Mouse (Mus musculus): ENCODE results near the gene Dph5. TPM values are rescaled to one million over a fixed set of nuclear protein-coding genes. Genes with fewer than 3 reads are reported as not detected.
A peak's percentile ranks its signal among the peaks of the same experiment; 100 is the strongest.
"Not testable (repeated sequence)": the region's sequence is repeated elsewhere in the genome, so short reads cannot be mapped to it uniquely, and the experiment has no call there.

The Dph5 gene
- total RNA-seq, 4 experiments from 2014 or later = 13.5 to 14.0 (median 13.9) TPM

DNA sequence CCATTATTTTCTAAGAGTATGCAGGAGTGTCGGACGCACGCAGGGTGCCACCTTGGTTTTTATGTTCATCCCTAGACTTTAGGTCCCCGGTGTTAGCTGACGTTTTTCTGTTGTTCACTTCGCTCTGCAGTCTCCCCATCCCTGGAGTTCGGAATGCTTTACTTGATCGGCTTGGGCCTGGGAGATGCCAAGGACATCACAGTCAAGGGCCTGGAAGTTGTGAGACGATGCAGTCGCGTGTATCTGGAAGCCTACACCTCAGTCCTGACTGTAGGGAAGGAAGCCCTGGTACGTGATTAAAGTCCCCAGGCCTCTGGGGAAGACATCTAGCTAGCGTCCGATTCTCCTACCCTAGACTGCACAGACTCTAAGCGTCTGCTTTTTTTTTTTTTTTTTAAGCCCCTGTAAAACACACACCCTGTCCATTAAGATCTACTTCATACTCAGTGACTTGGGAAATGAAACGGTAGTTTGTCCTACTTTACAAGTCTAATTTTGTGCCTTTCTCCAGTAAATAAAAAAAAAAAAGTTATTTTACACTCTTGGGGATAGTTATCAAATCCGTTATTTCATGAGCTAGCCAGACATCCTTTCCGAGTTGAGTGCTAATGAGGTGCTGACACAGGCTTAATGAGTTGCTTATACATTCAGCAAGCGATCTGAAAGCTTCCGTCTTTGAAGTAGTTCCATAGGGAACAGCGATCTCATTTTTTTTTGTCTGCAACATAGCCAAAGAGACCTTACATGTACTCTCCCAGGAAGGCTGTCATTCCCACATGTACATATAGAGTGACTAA is 871 bp downstream of the Dph5 start:
- no peak for DNase-seq (ENCODE audit: low spot score in 2 of 2)

DNA sequence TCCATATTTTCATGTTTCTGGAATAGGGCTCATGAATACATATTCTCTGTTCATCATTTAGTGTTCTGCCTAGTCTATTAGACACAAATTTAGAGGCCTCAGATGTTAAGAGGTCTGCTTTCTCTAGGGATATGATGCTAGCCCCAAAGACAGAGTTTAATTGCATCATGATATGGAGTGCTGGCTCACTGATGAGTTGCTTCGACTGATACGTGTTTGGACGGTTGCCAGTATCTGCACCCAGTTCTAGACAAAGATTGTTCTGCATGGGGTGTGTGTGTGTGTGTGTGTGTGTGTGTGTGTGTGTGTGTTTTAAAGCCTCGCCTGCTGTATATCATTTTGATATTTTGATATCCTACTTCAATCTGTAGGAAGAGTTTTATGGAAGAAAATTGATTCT is 4.7 kb downstream of the Dph5 start:
- no peak for DNase-seq (ENCODE audit: low spot score in 2 of 2)

DNA sequence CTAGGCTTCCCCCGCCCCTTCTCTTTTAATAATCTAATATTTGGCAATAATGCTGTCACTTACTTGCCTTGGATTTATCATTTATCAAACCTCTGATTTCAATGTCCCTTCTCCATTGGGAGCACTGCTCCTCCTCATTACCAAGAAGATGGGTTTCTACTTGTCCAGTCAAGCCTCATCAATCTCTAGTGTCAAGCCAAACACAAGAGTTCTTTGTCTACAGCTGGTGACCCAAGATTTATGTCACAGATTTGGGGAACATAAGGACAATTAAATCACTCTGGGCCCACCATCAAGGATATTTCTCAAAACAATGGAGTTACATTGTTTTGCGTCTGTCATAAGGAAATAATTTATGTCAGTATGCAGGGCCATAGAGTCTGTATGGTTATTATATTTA is 5.5 kb downstream of the Dph5 start:
- no peak for DNase-seq (ENCODE audit: low spot score in 2 of 2)

DNA sequence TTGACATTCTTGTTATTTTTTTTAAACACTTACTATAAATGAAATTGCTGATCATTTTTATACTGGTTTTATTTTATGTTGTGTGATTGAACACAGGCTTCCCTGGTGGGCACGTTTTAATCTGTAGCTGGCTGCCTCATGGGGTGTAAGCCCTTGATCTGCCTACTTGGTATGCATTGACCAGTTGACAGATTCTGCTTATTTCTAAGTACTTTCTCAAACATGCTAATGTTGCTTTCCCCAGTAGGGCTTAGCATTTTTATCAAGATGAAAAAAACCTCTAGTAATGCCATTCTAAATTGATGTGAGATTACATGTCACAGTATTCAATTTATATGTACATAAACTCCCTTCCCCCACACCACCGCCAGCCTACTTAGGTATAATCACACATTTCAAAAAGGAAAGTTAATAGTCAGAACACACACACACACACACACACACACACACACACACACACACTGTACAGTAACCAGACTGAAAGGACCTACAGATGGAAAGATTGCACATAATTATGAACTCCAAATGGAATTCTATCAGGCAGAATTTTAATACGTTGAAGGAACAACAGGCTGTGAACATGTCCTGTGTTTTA is 10.8 kb downstream of the Dph5 start:
- DNase-seq (ENCODE audit: low spot score in 2 of 2) = no peak

DNA sequence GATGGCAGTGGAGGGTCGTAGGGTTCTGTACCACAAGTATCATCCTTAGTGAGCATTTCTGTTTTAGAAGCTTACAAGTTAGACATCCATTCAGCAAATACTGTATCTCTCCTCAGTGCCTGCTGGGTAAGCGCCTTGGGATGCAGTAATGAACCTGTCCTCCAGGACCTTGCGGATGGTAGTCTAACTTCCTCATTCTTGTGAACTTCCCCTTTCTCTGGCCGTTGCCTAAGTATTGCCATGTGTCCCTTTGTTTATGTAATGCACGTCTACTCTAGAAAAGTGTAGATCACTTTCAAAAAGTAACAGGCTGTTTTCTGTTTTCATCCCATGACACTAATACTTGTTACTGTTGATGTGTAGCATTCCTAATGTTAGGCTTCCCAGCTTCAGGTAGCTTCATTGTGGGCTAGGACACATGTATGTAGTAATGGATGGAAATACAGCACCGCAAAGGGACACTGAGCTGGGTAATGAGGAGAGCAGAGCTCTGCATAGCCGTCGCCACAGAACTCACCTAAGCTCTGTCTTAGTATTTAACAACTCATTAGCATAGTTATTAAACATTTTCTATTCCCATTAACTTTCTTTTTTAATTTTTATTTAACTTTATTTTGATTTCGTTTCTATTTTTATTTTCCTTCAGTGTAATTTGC is 14.8 kb downstream of the Dph5 start:
- no peak for DNase-seq (ENCODE audit: low spot score in 2 of 2)

DNA sequence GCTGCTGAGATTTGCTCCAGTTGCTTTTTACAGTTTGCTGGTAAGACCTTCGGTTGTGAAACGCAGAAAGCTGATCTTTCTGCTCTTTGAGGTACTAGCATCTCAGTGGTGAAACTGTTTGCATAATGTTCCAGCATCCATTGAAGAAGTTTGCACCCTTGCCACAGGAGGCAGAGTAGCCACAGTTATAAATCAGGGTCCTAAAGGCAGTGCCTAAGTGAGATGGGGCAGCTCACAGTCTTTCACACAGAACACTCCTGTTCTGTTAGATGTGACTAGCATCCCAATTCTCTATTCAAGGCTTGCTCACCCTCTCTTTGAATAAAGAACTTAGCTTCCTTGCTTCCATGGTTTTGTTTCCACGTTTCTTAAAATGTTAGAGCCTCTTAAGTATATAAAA is 17.4 kb downstream of the Dph5 start:
- no peak for DNase-seq (ENCODE audit: low spot score in 2 of 2)

DNA sequence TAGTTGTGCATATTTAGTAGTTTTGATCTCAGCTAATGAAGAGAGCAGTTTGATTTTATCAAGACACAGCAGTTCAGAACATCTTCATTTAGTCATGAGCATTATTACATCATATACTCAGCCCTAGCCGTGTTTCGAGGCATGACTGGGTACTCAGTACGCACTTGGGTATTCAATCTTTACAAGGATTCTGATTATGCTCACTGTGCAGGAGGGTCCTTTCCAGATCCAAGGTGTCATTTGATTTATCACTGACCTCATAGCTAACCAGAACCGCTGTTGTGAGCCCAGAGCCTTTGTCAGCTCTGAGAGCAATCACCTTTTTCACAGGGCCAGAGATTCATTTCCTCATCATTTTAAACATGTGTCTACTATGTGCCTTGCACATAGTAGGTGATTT is 17.9 kb downstream of the Dph5 start:
- DNase-seq (ENCODE audit: low spot score in 2 of 2) = no peak

DNA sequence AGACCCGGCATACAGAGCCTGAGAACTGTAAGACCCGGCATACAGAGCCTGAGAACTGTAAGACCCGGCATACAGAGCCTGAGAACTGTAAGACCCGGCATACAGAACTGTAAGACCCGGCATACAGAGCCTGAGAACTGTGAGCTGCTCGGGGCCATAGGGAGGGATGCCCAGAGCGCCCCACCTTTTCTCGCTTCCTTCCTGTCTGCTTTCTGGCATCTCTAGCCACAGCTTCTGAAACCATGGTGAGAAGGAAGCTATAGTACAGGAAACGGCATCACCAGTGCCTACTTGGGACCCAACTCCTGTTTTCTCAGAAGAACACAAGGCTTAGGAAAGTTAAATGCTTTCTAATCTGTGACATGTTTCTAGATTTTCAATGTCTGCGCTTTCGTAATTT is 19.8 kb downstream of the Dph5 start:
- DNase-seq (ENCODE audit: low spot score in 2 of 2) = not testable (repeated sequence)

DNA sequence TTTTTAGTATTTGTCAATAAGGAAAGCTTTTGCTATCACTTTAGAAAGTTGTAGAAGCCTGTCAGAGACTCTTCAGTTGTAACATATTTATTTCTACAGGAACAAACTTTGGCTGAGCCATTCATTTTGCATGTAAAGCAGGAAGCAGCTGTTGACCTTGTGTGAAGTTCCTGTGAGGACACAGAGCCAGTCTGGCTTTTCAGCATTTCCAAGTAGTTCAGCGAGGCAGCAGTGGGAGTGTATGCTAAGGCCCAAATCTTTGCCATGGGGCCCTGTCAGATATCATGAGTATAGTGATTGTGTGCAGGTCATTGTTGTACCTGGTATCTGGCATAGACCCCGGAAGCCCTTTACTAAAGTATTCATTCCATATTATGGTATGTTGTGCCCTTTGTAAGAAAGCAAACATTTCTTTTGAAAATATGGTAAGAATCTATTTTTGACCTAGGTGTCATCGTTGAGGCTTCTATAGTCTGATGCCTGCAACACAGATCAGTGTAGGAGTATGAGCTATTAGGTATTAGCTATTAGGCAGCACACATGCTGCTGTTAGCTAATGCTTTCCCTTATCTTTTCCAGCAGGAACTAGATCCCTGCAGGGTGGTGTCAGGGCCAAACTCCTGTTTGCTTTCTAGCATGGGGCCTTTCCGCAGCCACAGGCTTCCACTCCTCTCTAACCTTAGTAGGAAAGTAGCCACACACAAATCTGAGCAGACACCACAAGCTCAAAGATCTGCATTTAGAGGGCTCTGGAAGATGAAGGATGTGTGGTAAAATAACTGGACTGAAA is 37.0 kb downstream of the Dph5 start:
- DNase-seq (ENCODE audit: low spot score in 2 of 2) = no peak

DNA sequence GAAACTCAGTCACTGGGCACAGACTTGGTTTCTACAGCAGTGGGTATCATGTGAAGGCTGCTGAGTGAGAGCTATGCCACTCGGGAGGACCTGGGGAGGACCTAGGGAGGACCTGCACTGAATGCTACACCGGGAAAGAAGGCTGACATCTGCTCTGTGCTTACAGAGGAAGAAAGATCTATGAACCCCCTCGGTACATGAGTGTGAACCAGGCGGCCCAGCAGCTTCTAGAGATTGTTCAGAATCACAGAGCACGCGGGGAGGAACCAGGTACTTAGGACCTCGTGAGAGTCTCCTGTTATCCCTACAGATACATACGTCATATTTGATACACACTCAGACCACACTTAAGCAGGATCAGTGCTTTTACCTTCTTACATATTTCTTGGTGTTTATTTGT is 38.9 kb downstream of the Dph5 start:
- no peak for DNase-seq (ENCODE audit: low spot score in 2 of 2)

DNA sequence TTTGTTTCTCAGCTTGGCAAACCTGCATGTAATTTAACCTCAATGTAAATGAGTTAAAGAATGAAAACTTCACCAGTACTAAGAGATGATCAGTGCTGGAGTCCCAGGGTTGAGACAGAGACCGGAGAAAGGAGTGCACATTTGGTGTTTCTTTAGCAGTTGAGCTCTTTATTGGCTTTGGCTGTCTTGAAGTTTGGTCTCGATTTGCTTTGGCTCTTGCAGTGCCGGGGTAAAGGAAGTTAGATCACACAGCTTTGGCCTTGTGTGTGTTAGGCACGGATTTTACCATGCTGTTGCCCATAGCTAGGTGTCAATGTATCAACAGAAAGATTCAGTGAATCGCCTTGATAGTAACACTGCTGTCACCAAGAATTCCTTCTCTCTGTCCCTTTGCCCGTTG is 44.1 kb downstream of the Dph5 start:
- DNase-seq (ENCODE audit: low spot score in 2 of 2) = no peak

DNA sequence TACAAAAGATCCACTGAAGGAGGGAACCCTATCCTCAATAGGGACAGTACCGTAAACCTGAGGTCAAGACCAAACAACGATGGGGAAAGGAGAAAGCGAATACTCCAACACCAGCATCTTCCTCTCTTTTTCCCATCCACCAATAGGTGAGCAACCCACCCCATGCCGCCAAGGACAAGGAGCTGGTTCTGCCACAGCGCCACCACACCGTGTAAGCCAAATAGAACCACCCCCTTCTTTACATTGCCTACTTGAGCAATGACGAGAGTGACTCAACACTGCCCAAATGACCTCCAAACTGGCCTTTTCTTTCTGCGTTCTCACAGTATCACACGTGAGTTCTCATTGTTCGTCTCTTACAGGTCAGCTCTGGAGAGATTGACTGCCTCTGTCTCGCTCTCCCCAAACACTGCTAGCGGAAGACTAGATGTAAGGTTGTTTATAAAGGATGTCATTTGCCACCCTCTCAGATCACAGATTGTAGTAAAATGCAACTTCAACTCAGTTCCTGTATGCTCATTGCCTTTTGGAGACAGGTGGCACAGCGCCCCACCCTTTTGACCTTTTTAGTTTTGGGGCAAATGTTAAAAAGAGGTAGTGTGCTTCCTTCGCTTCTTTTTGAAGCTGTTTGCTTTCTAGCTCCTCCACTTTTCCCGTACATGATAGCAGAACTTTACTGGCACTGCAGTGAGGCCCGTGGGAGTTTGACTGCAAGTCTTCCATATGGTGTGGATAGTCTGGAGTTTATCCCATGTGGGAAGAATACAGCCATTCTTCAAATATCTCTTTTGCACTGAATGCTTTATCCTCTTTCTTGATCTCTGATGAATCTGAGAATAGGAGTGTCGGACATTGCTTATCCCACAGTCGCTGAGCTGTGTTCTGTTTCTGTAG is 45.9 kb downstream of the Dph5 start:
- peak; percentile 27 to 48 for DNase-seq (ENCODE audit: low spot score in 2 of 2)

DNA sequence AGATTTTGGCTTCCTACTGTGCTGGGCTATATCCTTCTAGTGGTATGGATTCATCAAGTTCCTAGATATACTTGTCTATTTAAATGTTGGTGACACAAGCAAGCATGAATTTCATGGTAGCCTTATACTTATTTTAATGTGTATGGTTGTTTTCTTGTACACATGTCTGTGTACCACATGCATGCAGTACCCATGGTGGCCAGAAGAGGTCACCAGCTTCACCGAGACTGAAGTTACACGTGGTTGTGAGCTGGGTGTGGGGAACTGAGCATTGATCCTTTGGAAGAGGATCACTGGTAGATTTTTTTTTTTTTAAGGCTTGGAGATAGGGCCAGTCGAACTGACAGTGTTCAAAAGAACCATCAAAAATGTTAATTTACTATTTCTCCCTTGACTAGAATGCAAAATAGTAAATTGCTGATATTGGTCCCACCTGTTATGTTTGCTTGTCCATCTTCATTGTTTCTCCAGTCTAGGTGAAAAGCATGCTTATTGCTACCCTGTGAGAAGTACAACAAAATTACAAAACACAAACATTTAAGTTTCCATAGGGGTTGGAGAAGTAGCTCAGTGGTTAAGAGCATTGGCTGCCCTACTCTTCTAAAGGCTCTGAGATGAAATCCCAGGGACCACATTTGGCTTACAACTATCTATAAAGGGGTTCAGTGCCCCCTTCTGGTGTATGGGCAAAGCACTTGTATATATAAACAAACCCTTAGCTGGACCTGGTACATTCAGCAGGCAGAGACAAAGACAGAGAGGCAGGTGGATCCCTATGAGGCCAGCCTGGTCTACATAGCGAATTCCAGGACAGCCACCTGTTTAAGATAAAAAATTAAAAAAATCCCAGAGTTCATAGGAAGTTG is 49.3 kb downstream of the Dph5 start:
- peak in 1 of 2 experiments; percentile 30 for DNase-seq (ENCODE audit: low spot score in 2 of 2)

DNA sequence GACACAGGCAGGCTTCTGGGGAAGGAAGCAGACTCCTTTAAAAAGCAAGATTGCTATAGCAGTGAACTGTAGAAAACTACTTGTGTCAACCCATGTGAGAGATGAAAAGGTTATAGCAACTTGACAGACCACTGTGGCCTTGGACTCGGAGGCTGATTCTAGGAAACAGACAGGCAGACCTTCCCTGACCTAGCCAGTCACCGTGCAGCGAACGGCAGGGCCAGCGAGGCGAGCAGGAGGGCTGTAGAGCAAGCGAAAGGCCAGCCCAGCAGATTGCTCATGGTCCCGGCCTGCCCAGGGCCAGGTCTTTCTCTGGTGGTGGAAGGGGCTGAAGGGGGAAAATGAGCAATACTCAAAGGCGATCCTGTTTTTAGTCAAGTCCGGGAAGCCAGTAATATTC is 50.2 kb downstream of the Dph5 start:
- DNase-seq (ENCODE audit: low spot score in 2 of 2) = no peak

DNA sequence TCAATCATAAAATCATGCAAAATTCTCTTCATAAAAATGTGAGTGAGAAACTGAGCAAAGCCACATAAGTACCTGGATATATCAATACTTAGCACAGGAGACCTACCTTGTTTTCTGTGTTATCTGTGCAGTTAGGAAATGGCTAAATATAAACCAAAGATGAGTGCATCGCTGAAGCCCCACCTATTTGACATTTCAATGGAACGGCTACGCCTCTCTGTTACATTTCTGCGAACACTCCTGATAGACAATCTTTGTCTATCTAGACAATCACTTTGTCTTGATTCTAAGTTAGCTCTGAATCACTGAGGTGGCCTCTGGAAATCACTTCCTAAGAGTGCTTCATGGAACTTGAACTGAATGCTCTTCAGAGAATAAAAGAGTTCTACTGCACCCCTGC is 52.9 kb downstream of the Dph5 start:
- no peak for DNase-seq (ENCODE audit: low spot score in 2 of 2)

DNA sequence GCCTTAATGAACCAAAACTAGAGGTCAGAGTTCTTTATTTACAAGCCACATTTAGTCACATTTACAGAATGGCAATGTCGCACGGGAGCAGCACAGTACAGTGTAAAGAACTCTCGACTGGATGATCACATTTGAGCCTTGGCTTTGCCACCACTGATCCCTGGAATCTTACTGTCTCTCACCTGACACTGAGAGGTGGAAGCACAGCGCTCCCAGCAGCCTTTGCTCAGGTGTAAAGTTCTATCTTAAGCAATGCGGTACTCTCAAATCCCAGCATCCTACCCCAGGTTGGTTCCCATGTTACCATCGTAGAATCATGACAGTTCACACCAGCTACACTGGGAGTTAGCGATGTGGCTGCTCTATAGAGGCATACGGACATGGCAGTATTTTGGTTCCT is 53.8 kb downstream of the Dph5 start:
- no peak for DNase-seq (ENCODE audit: low spot score in 2 of 2)

DNA sequence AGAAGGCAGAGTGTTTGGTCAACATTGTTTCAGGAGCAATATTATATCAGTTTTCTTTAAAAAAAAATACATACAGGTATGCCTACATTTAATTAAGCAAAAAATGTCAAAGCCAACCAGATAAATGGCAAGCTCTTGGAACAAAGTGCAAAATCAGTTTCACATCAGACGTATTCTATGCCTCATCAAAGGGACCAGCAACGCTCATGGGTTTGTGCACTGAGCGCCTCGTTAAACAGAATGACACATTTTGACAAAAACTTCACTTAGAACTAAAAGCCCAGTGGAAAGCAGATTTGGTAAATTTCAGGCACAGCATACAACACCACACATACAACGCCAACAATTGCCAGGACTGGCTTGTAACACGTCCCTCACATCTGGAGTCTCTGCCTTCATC is 56.7 kb downstream of the Dph5 start:
- DNase-seq (ENCODE audit: low spot score in 2 of 2) = no peak

DNA sequence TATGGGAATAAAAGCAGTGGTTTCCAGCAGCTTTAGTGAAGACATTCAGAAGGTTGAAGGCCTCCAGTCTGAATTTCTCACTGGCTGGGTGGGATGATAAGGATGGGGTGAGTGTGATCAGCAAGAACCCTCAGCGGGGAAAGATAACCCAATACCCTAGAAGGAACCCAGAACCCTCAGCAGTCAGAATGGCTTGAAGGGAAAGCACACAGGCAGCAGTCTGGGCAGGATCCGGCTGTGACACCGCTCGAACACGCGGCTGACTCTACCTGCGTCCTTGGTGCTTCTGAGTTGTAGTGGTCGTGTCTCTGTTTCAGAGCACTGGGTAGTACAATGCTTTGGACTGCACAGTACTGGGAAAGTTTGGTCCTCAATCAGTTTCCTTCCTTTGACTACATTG is 58.6 kb downstream of the Dph5 start:
- DNase-seq (ENCODE audit: low spot score in 2 of 2) = no peak

DNA sequence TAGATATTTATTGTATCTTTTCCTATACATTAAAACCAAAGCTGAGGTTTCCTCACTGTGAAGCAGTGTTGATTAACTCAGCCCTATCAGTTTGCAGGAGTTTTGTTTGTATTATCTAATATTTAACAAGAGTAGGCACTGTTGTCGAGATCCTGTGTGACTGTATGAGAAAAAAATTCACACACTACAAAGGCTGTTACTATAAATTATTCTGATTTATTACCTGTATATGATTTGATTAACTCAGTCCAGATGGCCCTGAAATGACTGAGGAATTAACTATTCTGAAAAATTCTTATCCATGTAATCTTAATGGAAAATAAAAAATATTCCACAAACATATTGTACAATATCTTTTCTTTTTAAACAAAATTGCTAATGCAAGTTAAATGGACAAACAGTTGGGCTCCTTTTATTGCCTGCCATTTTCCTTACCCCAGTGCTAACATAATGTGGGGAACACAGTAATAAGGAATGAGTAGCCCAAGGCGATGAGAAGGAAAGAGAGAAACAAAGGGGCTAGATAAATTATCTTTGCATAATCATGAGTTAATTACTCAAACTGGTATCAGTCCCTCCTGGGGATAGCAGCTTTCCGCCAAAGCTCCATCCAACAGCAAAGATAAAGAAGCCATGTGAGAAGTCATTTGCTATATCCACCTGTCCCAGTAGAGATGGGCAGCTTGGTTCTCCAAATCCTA is 61.7 kb downstream of the Dph5 start:
- DNase-seq (ENCODE audit: low spot score in 2 of 2) = no peak

Measured in layer of hippocampus, adult 8-10 months (tissue).